20 mouse cellular contexts compared by ENCODE assay signal in the genomic region with DNA sequence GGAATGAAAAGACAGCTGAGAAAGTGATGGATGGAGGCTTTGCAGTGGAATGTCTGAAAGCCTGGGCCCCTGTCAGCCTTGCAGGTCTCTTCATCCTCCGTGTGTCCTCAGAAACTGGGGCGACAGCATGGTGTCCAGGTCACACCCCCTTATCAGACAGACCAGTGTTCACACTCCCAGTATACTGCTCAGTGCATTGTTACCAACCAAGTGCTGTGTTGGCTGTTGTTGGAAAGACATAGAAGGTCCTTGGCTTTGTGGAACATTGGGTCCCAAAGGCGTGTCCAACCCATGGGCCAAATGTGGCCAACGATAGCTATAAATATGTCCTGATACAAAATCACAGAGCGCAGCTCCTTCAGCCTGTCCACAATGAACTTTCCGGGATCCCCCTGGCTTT.
DNase-seq lines count a peak whose midpoint lies in the region; ATAC-seq and TF ChIP-seq lines count a peak whose summit lies in the region.
"Had no signal": no experiment of that assay in that cellular context is flagged by ENCODE, and none has a peak within 500 bp of the region (broad histone marks: within the 10 kb centered on the region; RNA-seq: fewer than 3 reads in every experiment).

No protein-coding gene starts in this region.

- peak; percentile 2 for DNase-seq in adrenal gland, postnatal 10 days
- DNase-seq in adrenal gland, postnatal 14 days: no peak
- DNase-seq in heart, adult 9 months (ENCODE audit: low spot score in 2 of 2): peak; percentile 32 to 42
- no peak for DNase-seq in heart, postnatal 25 days (ENCODE audit: low spot score)
- peak; percentile 61 for DNase-seq in heart, postnatal 0 days (ENCODE audit: low spot score)
- DNase-seq in testis, postnatal 10 days (ENCODE audit: low spot score): no peak
- DNase-seq: adrenal gland, adult 8-10 months; B cell, adult 2 months; cerebellum, adult 11-12 months; cerebellum, adult 9-10 months; cerebellum, postnatal 25 days; gastrocnemius, postnatal 36 days had no signal

- no peak for TF ChIP-seq CTCF in heart, postnatal 0 days (IDR thresholded peaks at IDR 0.05; ENCODE audit: low read depth)
- TF ChIP-seq CTCF in testis, adult 2 months (IDR thresholded peaks at IDR 0.05; ENCODE audit: control insufficient read depth, insufficient read depth, insufficient replicate concordance, low read depth, low read length): no peak

- H3K9ac ChIP-seq in heart, postnatal 0 days (replicated peaks; ENCODE audit: low read depth, low read length): no peak overlapping the region
- H3K9ac ChIP-seq in heart, embryonic 11.5 days (ENCODE audit: low read depth, low read length): no peak overlapping the region
- H3K9ac ChIP-seq: embryonic facial prominence, embryonic 12.5 days; forebrain, embryonic 15.5 days; hindbrain, embryonic 15.5 days had no signal

- H3K9me3 ChIP-seq in heart, postnatal 0 days (replicated peaks; ENCODE audit: control insufficient read depth, low read length): no peaks in the 10 kb centered on the region
- no peaks in the 10 kb centered on the region for H3K9me3 ChIP-seq in heart, embryonic 11.5 days (replicated peaks; ENCODE audit: control insufficient read depth, low read length)
- H3K9me3 ChIP-seq: embryonic facial prominence, embryonic 12.5 days; forebrain, embryonic 15.5 days; G1E; hindbrain, embryonic 15.5 days had no signal

- TF ChIP-seq POLR2A in testis, adult 2 months (IDR thresholded peaks at IDR 0.05; ENCODE audit: control insufficient read depth, low read depth, low read length): no peak

- ATAC-seq in heart, postnatal 0 days (ENCODE audit: insufficient read depth, low read depth): peak; percentile 70
- no peak for ATAC-seq in heart, embryonic 11.5 days (replicated peaks; ENCODE audit: insufficient number of reproducible peaks, low FRiP score, low TSS enrichment)
- ATAC-seq: CD4-positive, CD25-positive, alpha-beta regulatory T cell, adult 4 months; forebrain, embryonic 15.5 days; intestine, embryonic 16.5 days had no signal

- WGBS in heart, postnatal 0 days: 60% methylated on average over 6 of the region's 6 CpGs
- 84% methylated on average over 6 of the region's 6 CpGs for WGBS in heart, embryonic 11.5 days (ENCODE audit: insufficient replicate concordance)

- TF ChIP-seq EP300 in heart, postnatal 0 days (IDR thresholded peaks at IDR 0.05; ENCODE audit: low read depth): no peak

- no peaks in the 10 kb centered on the region for H3K27me3 ChIP-seq in heart, postnatal 0 days (ENCODE audit: control insufficient read depth, insufficient read depth, low read length)
- no peaks in the 10 kb centered on the region; the same call in 1 of the 2 replicates for H3K27me3 ChIP-seq in heart, embryonic 11.5 days (ENCODE audit: control insufficient read depth, insufficient read depth, low read length)
- H3K27me3 ChIP-seq in testis, adult 2 months (ENCODE audit: control insufficient read depth, insufficient read depth, low read length): no peaks in the 10 kb centered on the region
- H3K27me3 ChIP-seq: embryonic facial prominence, embryonic 12.5 days; forebrain, embryonic 15.5 days; hindbrain, embryonic 15.5 days had no signal

- intact Hi-C loops in heart, postnatal 25 days (cut with DNase I): no loop called here

- peak overlapping the region; percentile 92 for H3K27ac ChIP-seq in heart, postnatal 0 days (ENCODE audit: low read depth)
- H3K27ac ChIP-seq in heart, embryonic 11.5 days (ENCODE audit: low read depth, low read length): no peak overlapping the region
- peak overlapping the region; percentile 78 for H3K27ac ChIP-seq in testis, adult 2 months (ENCODE audit: control insufficient read depth, insufficient read depth, low read depth, low read length)
- H3K27ac ChIP-seq: embryonic facial prominence, embryonic 12.5 days; forebrain, embryonic 15.5 days; hindbrain, embryonic 15.5 days had no signal

- H3K4me3 ChIP-seq in heart, postnatal 0 days (ENCODE audit: low read depth, low read length): no peak overlapping the region
- H3K4me3 ChIP-seq in heart, embryonic 11.5 days (ENCODE audit: low read depth, low read length): no peak overlapping the region
- no peak overlapping the region for H3K4me3 ChIP-seq in testis, adult 2 months (ENCODE audit: control insufficient read depth, low read depth, low read length)
- H3K4me3 ChIP-seq: embryonic facial prominence, embryonic 12.5 days; forebrain, embryonic 15.5 days; hindbrain, embryonic 15.5 days had no signal

- peaks cover 24% of the 10 kb centered on the region for H3K4me1 ChIP-seq in heart, postnatal 0 days (ENCODE audit: control insufficient read depth, insufficient read depth)
- H3K4me1 ChIP-seq in heart, embryonic 11.5 days (ENCODE audit: control insufficient read depth, insufficient read depth, low read length): peaks cover 8% of the 10 kb centered on the region
- H3K4me1 ChIP-seq in testis, adult 2 months (ENCODE audit: control insufficient read depth, insufficient read depth, low read length): peaks cover 5% of the 10 kb centered on the region
- H3K4me1 ChIP-seq: embryonic facial prominence, embryonic 12.5 days; forebrain, embryonic 15.5 days; hindbrain, embryonic 15.5 days had no signal

- no peak overlapping the region for H3K4me2 ChIP-seq in heart, postnatal 0 days (ENCODE audit: low read depth, low read length)
- no peak overlapping the region for H3K4me2 ChIP-seq in heart, embryonic 11.5 days
- H3K4me2 ChIP-seq: embryonic facial prominence, embryonic 12.5 days; forebrain, embryonic 15.5 days; hindbrain, embryonic 15.5 days had no signal

- H3K36me3 ChIP-seq in heart, postnatal 0 days (replicated peaks; ENCODE audit: control insufficient read depth, insufficient read depth, low read length): no peaks in the 10 kb centered on the region; the same call in 1 of the 2 replicates
- H3K36me3 ChIP-seq in heart, embryonic 11.5 days (ENCODE audit: control insufficient read depth, insufficient read depth, low read length): no peaks in the 10 kb centered on the region
- no peaks in the 10 kb centered on the region for H3K36me3 ChIP-seq in testis, adult 2 months (ENCODE audit: control insufficient read depth, insufficient read depth, low read length)
- H3K36me3 ChIP-seq: embryonic facial prominence, embryonic 12.5 days; forebrain, embryonic 15.5 days; hindbrain, embryonic 15.5 days had no signal

Comparison
In these comparisons a context has a peak if more than half of its experiments do, and no peak if none do; other contexts are left out.
1. DNase-seq: peak in adrenal gland, postnatal 10 days (single experiment), heart, adult 9 months (2 of 2) and heart, postnatal 0 days (single experiment); none in adrenal gland, postnatal 14 days (single experiment), heart, postnatal 25 days (single experiment) and testis, postnatal 10 days (single experiment).